Mouse (Mus musculus): Measurements from ENCODE around the gene Foxn2. TPM values are rescaled to one million over a fixed set of nuclear protein-coding genes. Genes with fewer than 3 reads are reported as not detected.

The Foxn2 gene
- polyA plus RNA-seq, 1 experiment from 2014 or later: 15.7 TPM

GRCm38 (mm10) chr17:88505941-88506340 lies 65.4 kb downstream of the Foxn2 start:
- H3K27ac ChIP-seq (ENCODE audit: low read length): peak overlapping the region; percentile 36; the same call in 1 of the 2 replicates
- ATAC-seq (ENCODE audit: insufficient number of reproducible peaks, insufficient read depth, low FRiP score, low read depth): no peak
- 94% methylated on average over 15 of the region's 15 CpGs for WGBS

GRCm38 (mm10) chr17:88507376-88507775 lies 66.9 kb downstream of the Foxn2 start:
- H3K4me1 ChIP-seq (ENCODE audit: control insufficient read depth, insufficient read depth, low read length): peaks cover 11% of the 10 kb centered on the region; the same call in 1 of the 2 replicates
- no peak for ATAC-seq (ENCODE audit: insufficient number of reproducible peaks, insufficient read depth, low FRiP score, low read depth)
- no peak overlapping the region for H3K9ac ChIP-seq (replicated peaks; ENCODE audit: low read depth, low read length)
- no peak overlapping the region for H3K4me3 ChIP-seq (ENCODE audit: low read depth, low read length)
- no peak overlapping the region for H3K27ac ChIP-seq (ENCODE audit: low read length)
- H3K4me2 ChIP-seq (replicated peaks; ENCODE audit: low read depth, low read length): no peak overlapping the region
- H3K27me3 ChIP-seq (ENCODE audit: control insufficient read depth, insufficient read depth, low read length): no peaks in the 10 kb centered on the region
- no peaks in the 10 kb centered on the region for H3K36me3 ChIP-seq (ENCODE audit: control insufficient read depth, insufficient read depth, low read length)
- WGBS: 80% methylated on average over 10 of the region's 10 CpGs
- no peaks in the 10 kb centered on the region for H3K9me3 ChIP-seq (ENCODE audit: control insufficient read depth, low read depth, low read length)

More at GRCm38 (mm10) chr17:88505941-88506340, 65.4 kb downstream of the Foxn2 start:
- Histone ChIP-seq H3K9me3 (ENCODE audit: control insufficient read depth, low read depth, low read length) (no peaks in the 10 kb centered on the region), H3K4me3 (ENCODE audit: low read depth, low read length) (no peak overlapping the region), H3K9ac (replicated peaks; ENCODE audit: low read depth, low read length) (no peak overlapping the region), H3K4me2 (replicated peaks; ENCODE audit: low read depth, low read length) (no peak overlapping the region), H3K4me1 (ENCODE audit: control insufficient read depth, insufficient read depth, low read length) (peaks cover 11% of the 10 kb centered on the region; the same call in 1 of the 2 replicates), H3K36me3 (ENCODE audit: control insufficient read depth, insufficient read depth, low read length) (no peaks in the 10 kb centered on the region), H3K27me3 (ENCODE audit: control insufficient read depth, insufficient read depth, low read length) (no peaks in the 10 kb centered on the region)

GRCm38 (mm10) chr17:88508846-88509508 lies 68.5 kb downstream of the Foxn2 start:
- peak; percentile 79 for ATAC-seq (ENCODE audit: insufficient number of reproducible peaks, insufficient read depth, low FRiP score, low read depth)
- peak overlapping the region; percentile 21; the same call in 1 of the 2 replicates for H3K27ac ChIP-seq (ENCODE audit: low read length)
- no peaks in the 10 kb centered on the region for H3K9me3 ChIP-seq (ENCODE audit: control insufficient read depth, low read depth, low read length)
- no peak overlapping the region for H3K4me3 ChIP-seq (ENCODE audit: low read depth, low read length)
- peak overlapping the region; percentile 1; the same call in 1 of the 2 replicates for H3K4me2 ChIP-seq (replicated peaks; ENCODE audit: low read depth, low read length)
- peaks cover 11% of the 10 kb centered on the region; the same call in 1 of the 2 replicates for H3K4me1 ChIP-seq (ENCODE audit: control insufficient read depth, insufficient read depth, low read length)
- no peaks in the 10 kb centered on the region for H3K27me3 ChIP-seq (ENCODE audit: control insufficient read depth, insufficient read depth, low read length)
- H3K9ac ChIP-seq (replicated peaks; ENCODE audit: low read depth, low read length): no peak overlapping the region
- no peaks in the 10 kb centered on the region for H3K36me3 ChIP-seq (ENCODE audit: control insufficient read depth, insufficient read depth, low read length)
- 24% methylated on average over 12 of the region's 12 CpGs for WGBS

- Histone ChIP-seq H3K27ac (ENCODE audit: low read length) (peak overlapping the region; percentile 73; the same call in 1 of the 2 replicates), H3K9ac (replicated peaks; ENCODE audit: low read depth, low read length) (no peak overlapping the region), H3K27me3 (ENCODE audit: control insufficient read depth, insufficient read depth, low read length) (no peaks in the 10 kb centered on the region), H3K36me3 (ENCODE audit: control insufficient read depth, insufficient read depth, low read length) (no peaks in the 10 kb centered on the region), H3K4me2 (replicated peaks; ENCODE audit: low read depth, low read length) (no peak overlapping the region), H3K9me3 (ENCODE audit: control insufficient read depth, low read depth, low read length) (no peaks in the 10 kb centered on the region), H3K4me1 (ENCODE audit: control insufficient read depth, insufficient read depth, low read length) (peaks cover 6% of the 10 kb centered on the region; the same call in 1 of the 2 replicates), H3K4me3 (ENCODE audit: low read depth, low read length) (no peak overlapping the region)
- no peak for ATAC-seq (ENCODE audit: insufficient number of reproducible peaks, insufficient read depth, low FRiP score, low read depth)
- 86% methylated on average over 3 of the region's 3 CpGs for WGBS
Observed at GRCm38 (mm10) chr17:88509999-88510398, 69.5 kb downstream of the Foxn2 start.

- ATAC-seq (ENCODE audit: insufficient number of reproducible peaks, insufficient read depth, low FRiP score, low read depth): peak; percentile 80
- Histone ChIP-seq H3K4me1 (ENCODE audit: control insufficient read depth, insufficient read depth, low read length) (0 out of 2 replicates have a peak, but pooled peaks cover 3% of the 10 kb centered on the region), H3K27ac (ENCODE audit: low read length) (peak overlapping the region; percentile 73), H3K4me2 (replicated peaks; ENCODE audit: low read depth, low read length) (no peak overlapping the region), H3K9ac (replicated peaks; ENCODE audit: low read depth, low read length) (no peak overlapping the region), H3K27me3 (ENCODE audit: control insufficient read depth, insufficient read depth, low read length) (no peaks in the 10 kb centered on the region), H3K9me3 (ENCODE audit: control insufficient read depth, low read depth, low read length) (no peaks in the 10 kb centered on the region), H3K36me3 (ENCODE audit: control insufficient read depth, insufficient read depth, low read length) (no peaks in the 10 kb centered on the region), H3K4me3 (ENCODE audit: low read depth, low read length) (no peak overlapping the region)
- WGBS: 25% methylated on average over 10 of the region's 10 CpGs
Observed at GRCm38 (mm10) chr17:88511095-88511551, 70.6 kb downstream of the Foxn2 start.

GRCm38 (mm10) chr17:88516477-88516876 lies 76.0 kb downstream of the Foxn2 start:
- Histone ChIP-seq H3K9ac (replicated peaks; ENCODE audit: low read depth, low read length) (no peak overlapping the region), H3K27me3 (ENCODE audit: control insufficient read depth, insufficient read depth, low read length) (no peaks in the 10 kb centered on the region), H3K9me3 (ENCODE audit: control insufficient read depth, low read depth, low read length) (no peaks in the 10 kb centered on the region), H3K4me2 (replicated peaks; ENCODE audit: low read depth, low read length) (no peak overlapping the region), H3K36me3 (ENCODE audit: control insufficient read depth, insufficient read depth, low read length) (no peaks in the 10 kb centered on the region), H3K4me1 (ENCODE audit: control insufficient read depth, insufficient read depth, low read length) (no peaks in the 10 kb centered on the region), H3K27ac (ENCODE audit: low read length) (no peak overlapping the region), H3K4me3 (ENCODE audit: low read depth, low read length) (no peak overlapping the region)
- no peak for ATAC-seq (ENCODE audit: insufficient number of reproducible peaks, insufficient read depth, low FRiP score, low read depth)
- 80% methylated on average over 7 of the region's 7 CpGs for WGBS

- Histone ChIP-seq H3K4me3 (ENCODE audit: low read depth, low read length) (no peak overlapping the region), H3K9me3 (ENCODE audit: control insufficient read depth, low read depth, low read length) (no peaks in the 10 kb centered on the region), H3K27ac (ENCODE audit: low read length) (no peak overlapping the region), H3K27me3 (ENCODE audit: control insufficient read depth, insufficient read depth, low read length) (no peaks in the 10 kb centered on the region), H3K9ac (replicated peaks; ENCODE audit: low read depth, low read length) (no peak overlapping the region), H3K36me3 (ENCODE audit: control insufficient read depth, insufficient read depth, low read length) (no peaks in the 10 kb centered on the region), H3K4me2 (replicated peaks; ENCODE audit: low read depth, low read length) (no peak overlapping the region), H3K4me1 (ENCODE audit: control insufficient read depth, insufficient read depth, low read length) (0 out of 2 replicates have a peak, but pooled peaks cover 3% of the 10 kb centered on the region)
- no peak for ATAC-seq (ENCODE audit: insufficient number of reproducible peaks, insufficient read depth, low FRiP score, low read depth)
- 17% methylated on average over 2 of the region's 2 CpGs for WGBS
Observed at GRCm38 (mm10) chr17:88527781-88528180, 87.3 kb downstream of the Foxn2 start.

- H3K27me3 ChIP-seq (ENCODE audit: control insufficient read depth, insufficient read depth, low read length): no peaks in the 10 kb centered on the region
- no peaks in the 10 kb centered on the region for H3K36me3 ChIP-seq (ENCODE audit: control insufficient read depth, insufficient read depth, low read length)
- no peaks in the 10 kb centered on the region for H3K9me3 ChIP-seq (ENCODE audit: control insufficient read depth, low read depth, low read length)
- 0 out of 2 replicates have a peak, but pooled peaks cover 3% of the 10 kb centered on the region for H3K4me1 ChIP-seq (ENCODE audit: control insufficient read depth, insufficient read depth, low read length)
- peak within 1 kb of the TSS; percentile 55 for H3K9ac ChIP-seq (replicated peaks; ENCODE audit: low read depth, low read length)
- peak within 1 kb of the TSS; percentile 68 for H3K4me3 ChIP-seq (ENCODE audit: low read depth, low read length)
- ATAC-seq (ENCODE audit: insufficient number of reproducible peaks, insufficient read depth, low FRiP score, low read depth): peak; percentile 95
- H3K4me2 ChIP-seq (replicated peaks; ENCODE audit: low read depth, low read length): peak within 1 kb of the TSS; percentile 79
- 6% methylated on average over 47 of the region's 49 CpGs for WGBS
- peak within 1 kb of the TSS; percentile 63; the same call in 1 of the 2 replicates for H3K27ac ChIP-seq (ENCODE audit: low read length)
Observed at GRCm38 (mm10) chr17:88529519-88530235, 89.2 kb downstream of the Foxn2 start, which contains the start of gene Ppp1r21. Gene Ppp1r21 (plus strand): TSS chr17:88530118.

Measured in stomach, embryonic 14.5 days (tissue).